In genomic region chr5:117286831-117287822, GRCm38 (mm10) we compare ENCODE assay signal across 7 mouse cellular contexts. TPM values are rescaled to one million over a fixed set of nuclear protein-coding genes. Genes with fewer than 3 reads are reported as not detected.
A peak's percentile ranks its signal among the peaks of the same experiment; 100 is the strongest.
DNase-seq lines count a peak whose midpoint lies in the region; ATAC-seq lines count a peak whose summit lies in the region.

Gene Pebp1 (minus strand): TSS chr5:117287625.

- H3K4me3 ChIP-seq in intestine, embryonic 15.5 days (replicated peaks), result peak within 1 kb of the TSS; percentile 72
- H3K4me3 ChIP-seq in midbrain, embryonic 10.5 days, result peak within 1 kb of the TSS; percentile 90

- under 1% methylated on average over 70 of the region's 77 CpGs for WGBS in intestine, embryonic 15.5 days
- WGBS in midbrain, embryonic 10.5 days, result under 1% methylated on average over 77 of the region's 77 CpGs

- peak; percentile 98 for ATAC-seq in intestine, embryonic 15.5 days

- no peaks in the 10 kb centered on the region for H3K9me3 ChIP-seq in intestine, embryonic 15.5 days
- no peaks in the 10 kb centered on the region for H3K9me3 ChIP-seq in midbrain, embryonic 10.5 days (replicated peaks)

- peak; percentile 93 to 96 for DNase-seq in adrenal gland, adult 18-20 months (ENCODE audit: low spot score in 2 of 2)
- DNase-seq in embryo, embryonic 11 days, result peak; percentile 99
- peak; percentile 89 to 96 for DNase-seq in gastrocnemius, postnatal 36 days
- peak; percentile 94 to 96 for DNase-seq in left cerebral cortex, postnatal 25 days (ENCODE audit: low spot score in 2 of 2)
- DNase-seq in midbrain, embryonic 10.5 days (ENCODE audit: low spot score), result peak; percentile 97
- peak; percentile 93 for DNase-seq in right cerebral cortex, postnatal 4 days

- peaks cover 20% of the 10 kb centered on the region for H3K4me1 ChIP-seq in intestine, embryonic 15.5 days (replicated peaks)
- peaks cover 31% of the 10 kb centered on the region for H3K4me1 ChIP-seq in midbrain, embryonic 10.5 days

- no peaks in the 10 kb centered on the region for H3K27me3 ChIP-seq in intestine, embryonic 15.5 days (replicated peaks)
- H3K27me3 ChIP-seq in midbrain, embryonic 10.5 days (ENCODE audit: low read depth, poor library complexity, severe bottlenecking), result peaks cover 12% of the 10 kb centered on the region

- H3K27ac ChIP-seq in intestine, embryonic 15.5 days, result 0 out of 2 replicates have a peak within 1 kb of the TSS, but pooled peaks have one; percentile 40
- H3K27ac ChIP-seq in midbrain, embryonic 10.5 days (replicated peaks), result peak within 1 kb of the TSS; percentile 91

- intact Hi-C loops in gastrocnemius, postnatal 36 days (cut with DNase I), result loop anchor here (5.0 kb wide), 1 partner anchor 170 kb away; the partner anchor contains the start of gene Suds3
- intact Hi-C loops in left cerebral cortex, postnatal 25 days (cut with DNase I), result loop anchor here (5.0 kb wide), 1 partner anchor 170 kb away; the partner anchor contains the start of gene Suds3

- peaks cover 11% of the 10 kb centered on the region; the same call in 1 of the 2 replicates for H3K36me3 ChIP-seq in intestine, embryonic 15.5 days
- H3K36me3 ChIP-seq in midbrain, embryonic 10.5 days, result peaks cover 36% of the 10 kb centered on the region

- peak within 1 kb of the TSS; percentile 77 for H3K9ac ChIP-seq in intestine, embryonic 15.5 days

- H3K4me2 ChIP-seq in intestine, embryonic 15.5 days (replicated peaks), result peak within 1 kb of the TSS; percentile 71

RNA-seq across cellular contexts. Expression of gene Pebp1, which starts in this region (rescaled TPM):
- 1,000 to 10,000 TPM; 1,102 to 1,483 TPM for total RNA-seq in adrenal gland, adult 18-20 months (2021)
- 100 to 1,000 TPM; 304 to 320 TPM for total RNA-seq in gastrocnemius, postnatal 36 days (2021)
- polyA plus RNA-seq in intestine, embryonic 15.5 days (2015; fragmentation: Nextera tagmentation; extraction: Ambion mirVana), result 659 and 723 TPM in 2 replicates
- total RNA-seq in left cerebral cortex, postnatal 25 days (2021), result 100 to 1,000 TPM; 685 to 722 TPM
- 946 and 962 TPM in 2 replicates for polyA plus RNA-seq in midbrain, embryonic 10.5 days (2016; fragmentation: Nextera tagmentation; extraction: Ambion mirVana)

Comparison
In these comparisons a context has a peak if more than half of its experiments do, and no peak if none do; other contexts are left out.
1. Peak in every context shown above with its lines: DNase-seq, ATAC-seq, H3K4me3 ChIP-seq and H3K27ac ChIP-seq.